Mouse (Mus musculus) heart, embryonic 16.5 days (tissue): ENCODE measurements around the gene Ppp4c. TPM values are rescaled to one million over a fixed set of nuclear protein-coding genes. Genes with fewer than 3 reads are reported as not detected.

ENCODE experiments used
- ATAC-seq: fragments of 200-750 bp; cut with Nextera tagmentation; replicated peaks from 2 replicates; pipeline ENCODE4 v1.8.0; 2017; ENCODE audit warnings: moderate number of reproducible peaks; ENCODE audit not compliant: insufficient read depth, low FRiP score; ENCODE audit errors: extremely low read depth
- H3K27ac ChIP-seq: fragments of 300-500 bp; sonication (generic); 2 replicates; pipeline ENCODE4 v1.5.1; 2014; ENCODE audit warnings: mild to moderate bottlenecking, low read length, control low read depth, moderate library complexity
- H3K27me3 ChIP-seq: fragments of 300-500 bp; sonication (generic); 2 replicates; pipeline ENCODE4 v1.6.1; 2014; ENCODE audit warnings: low read length, mixed read lengths; ENCODE audit not compliant: control insufficient read depth, insufficient read depth
- H3K36me3 ChIP-seq: fragments of 300-500 bp; sonication (generic); 2 replicates; pipeline ENCODE4 v1.6.1; 2014; ENCODE audit not compliant: control insufficient read depth, insufficient read depth
- H3K4me1 ChIP-seq: fragments of 300-500 bp; sonication (generic); 2 replicates; pipeline ENCODE4 v1.6.1; 2014; ENCODE audit warnings: low read length, mixed read lengths; ENCODE audit not compliant: control insufficient read depth, insufficient read depth
- H3K4me2 ChIP-seq: fragments of 300-500 bp; sonication (generic); 2 replicates; pipeline ENCODE4 v1.6.1; 2014; ENCODE audit warnings: low read depth, mild to moderate bottlenecking, control low read depth, low read length
- H3K4me3 ChIP-seq: fragments of 300-500 bp; sonication (generic); 2 replicates; pipeline ENCODE4 v1.5.1; 2014; ENCODE audit warnings: mild to moderate bottlenecking, control low read depth, low read length
- H3K9ac ChIP-seq: fragments of 300-500 bp; sonication (generic); 2 replicates; pipeline ENCODE4 v1.6.1; 2014; ENCODE audit warnings: low read length, control low read depth
- H3K9me3 ChIP-seq: fragments of 300-500 bp; sonication (generic); replicated peaks from 2 replicates; pipeline ENCODE4 v1.6.1; 2016; ENCODE audit warnings: low read length; ENCODE audit not compliant: control insufficient read depth
- WGBS: fragments of 180-500 bp; shearing (Covaris S2); extraction: QIAGEN DNeasy Blood & Tissue Kit; methylation state at CpG from one replicate; pipeline ENCODE4 v1.1.7; 2014; 5-methylcytosine and 5-hydroxymethylcytosine counted together
- polyA plus RNA-seq: library from polyadenylated mRNA; unstranded; fragments of >200 nt; fragmentation: Nextera tagmentation; extraction: Ambion mirVana; gene quantifications from 2 replicates; pipeline ENCODE4 v1.2.1, GENCODE M21; 2015

Ppp4c gene
- polyA plus RNA-seq, 1 experiment from 2014 or later, result 159 TPM

DNA sequence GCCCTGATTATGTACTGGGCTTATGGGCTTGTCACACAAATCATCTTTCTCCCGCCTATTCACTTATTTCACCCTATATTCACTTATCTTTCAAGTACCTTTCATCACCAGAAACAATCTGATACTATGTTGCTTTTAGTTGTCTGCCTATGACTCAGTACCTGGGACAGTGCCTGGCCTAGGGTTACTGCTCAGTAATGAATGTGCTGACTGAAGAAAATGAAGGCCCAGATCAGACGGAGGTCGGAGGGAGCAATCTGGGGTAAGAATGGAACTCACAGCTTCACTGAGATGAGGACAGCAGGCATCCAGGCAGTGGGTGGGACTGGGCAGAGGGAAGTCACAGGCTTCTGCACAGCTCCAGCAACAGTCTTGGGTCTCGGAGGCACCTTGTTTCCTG lies 15.1 kb upstream of the Ppp4c start:
- no peak for ATAC-seq
- Histone ChIP-seq H3K4me2 (peak overlapping the region; percentile 66), H3K27me3 (no peaks in the 10 kb centered on the region), H3K4me3 (peak overlapping the region; percentile 63; the same call in 1 of the 2 replicates), H3K36me3 (no peaks in the 10 kb centered on the region), H3K27ac (no peak overlapping the region), H3K4me1 (peaks cover 15% of the 10 kb centered on the region), H3K9me3 (no peaks in the 10 kb centered on the region), H3K9ac (peak overlapping the region; percentile 68)
- 52% methylated on average over 4 of the region's 4 CpGs for WGBS

GRCm38 (mm10) chr7:126806956-126807355 lies 14.7 kb upstream of the Ppp4c start:
- H3K27me3 ChIP-seq, result no peaks in the 10 kb centered on the region
- no peak for ATAC-seq
- H3K36me3 ChIP-seq, result no peaks in the 10 kb centered on the region
- no peak overlapping the region for H3K4me2 ChIP-seq
- WGBS, result 67% methylated on average over 6 of the region's 6 CpGs
- no peak overlapping the region for H3K27ac ChIP-seq
- H3K9me3 ChIP-seq, result no peaks in the 10 kb centered on the region
- peaks cover 15% of the 10 kb centered on the region for H3K4me1 ChIP-seq
- H3K9ac ChIP-seq, result no peak overlapping the region
- H3K4me3 ChIP-seq, result no peak overlapping the region

GRCm38 (mm10) chr7:126803751-126804150 lies 11.5 kb upstream of the Ppp4c start:
- peaks cover 23% of the 10 kb centered on the region for H3K4me1 ChIP-seq
- ATAC-seq, result no peak
- no peak overlapping the region for H3K4me2 ChIP-seq
- no peak overlapping the region for H3K27ac ChIP-seq
- H3K9ac ChIP-seq, result no peak overlapping the region
- H3K4me3 ChIP-seq, result no peak overlapping the region
- no peaks in the 10 kb centered on the region for H3K27me3 ChIP-seq
- no peaks in the 10 kb centered on the region for H3K36me3 ChIP-seq
- H3K9me3 ChIP-seq, result no peaks in the 10 kb centered on the region

DNA sequence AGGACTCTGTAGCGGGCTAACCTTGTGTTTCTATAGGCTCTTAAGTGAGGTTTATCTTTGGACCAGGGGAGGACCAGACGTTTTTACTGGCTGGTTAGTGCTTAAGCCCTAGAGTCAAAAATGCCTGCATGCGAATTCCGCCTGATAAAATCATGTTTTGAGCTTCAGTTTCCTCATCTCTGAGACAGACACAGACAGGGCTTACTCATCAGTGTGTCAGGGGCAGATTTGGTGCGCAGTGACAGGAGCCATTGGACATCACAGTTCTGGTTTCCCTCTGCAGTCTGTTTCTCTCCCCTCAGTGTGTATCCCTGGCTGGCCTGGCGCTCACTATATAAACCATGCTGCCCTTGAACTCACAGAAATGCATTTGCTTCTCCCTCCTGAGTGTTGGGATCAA lies 10.9 kb upstream of the Ppp4c start:
- H3K27ac ChIP-seq, result no peak overlapping the region
- no peak overlapping the region for H3K9ac ChIP-seq
- no peaks in the 10 kb centered on the region for H3K27me3 ChIP-seq
- 82% methylated on average over 6 of the region's 6 CpGs for WGBS
- H3K9me3 ChIP-seq, result no peaks in the 10 kb centered on the region
- no peak overlapping the region for H3K4me2 ChIP-seq
- H3K4me1 ChIP-seq, result peaks cover 18% of the 10 kb centered on the region
- no peak for ATAC-seq
- no peak overlapping the region for H3K4me3 ChIP-seq
- H3K36me3 ChIP-seq, result no peaks in the 10 kb centered on the region

GRCm38 (mm10) chr7:126802134-126802889 lies 10.0 kb upstream of the Ppp4c start:
- no peak overlapping the region for H3K9ac ChIP-seq
- 80% methylated on average over 11 of the region's 11 CpGs for WGBS
- peaks cover 17% of the 10 kb centered on the region for H3K4me1 ChIP-seq
- no peak overlapping the region for H3K4me2 ChIP-seq
- no peaks in the 10 kb centered on the region for H3K27me3 ChIP-seq
- H3K4me3 ChIP-seq, result no peak overlapping the region
- no peak for ATAC-seq
- no peaks in the 10 kb centered on the region; the same call in 1 of the 2 replicates for H3K36me3 ChIP-seq
- no peaks in the 10 kb centered on the region for H3K9me3 ChIP-seq
- H3K27ac ChIP-seq, result no peak overlapping the region

DNA sequence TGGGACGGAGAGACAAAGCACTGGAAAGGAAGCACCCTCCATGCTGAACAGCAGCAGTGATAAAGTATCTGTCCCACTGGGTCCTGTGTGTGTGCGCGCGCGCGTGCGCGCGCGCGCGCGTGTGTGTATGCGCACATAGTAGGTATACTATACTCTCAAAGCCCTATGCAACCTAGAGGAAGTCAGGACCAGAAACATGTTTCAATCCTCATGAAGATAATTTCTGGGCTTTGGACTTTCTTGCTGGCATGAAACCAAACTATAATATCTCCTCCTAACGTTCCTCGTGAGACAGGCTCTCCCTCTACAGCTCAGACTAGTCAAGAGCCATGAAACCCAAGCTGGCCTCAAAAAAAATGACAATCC lies 8.7 kb upstream of the Ppp4c start:
- Histone ChIP-seq H3K27me3 (no peaks in the 10 kb centered on the region), H3K4me2 (no peak overlapping the region), H3K36me3 (peaks cover 13% of the 10 kb centered on the region), H3K4me3 (no peak overlapping the region), H3K4me1 (peaks cover 26% of the 10 kb centered on the region), H3K27ac (no peak overlapping the region), H3K9me3 (no peaks in the 10 kb centered on the region), H3K9ac (no peak overlapping the region)
- 83% methylated on average over 16 of the region's 16 CpGs for WGBS
- no peak for ATAC-seq

- Histone ChIP-seq H3K4me3 (peak overlapping the region; percentile 80), H3K9me3 (no peaks in the 10 kb centered on the region), H3K9ac (peak overlapping the region; percentile 92), H3K27me3 (no peaks in the 10 kb centered on the region), H3K27ac (peak overlapping the region; percentile 100), H3K36me3 (peaks cover 18% of the 10 kb centered on the region), H3K4me1 (peaks cover 30% of the 10 kb centered on the region), H3K4me2 (peak overlapping the region; percentile 92)
- ATAC-seq, result no peak
- 58% methylated on average over 5 of the region's 5 CpGs for WGBS
Measured at GRCm38 (mm10) chr7:126800269-126801056, 8.2 kb upstream of the Ppp4c start.

DNA sequence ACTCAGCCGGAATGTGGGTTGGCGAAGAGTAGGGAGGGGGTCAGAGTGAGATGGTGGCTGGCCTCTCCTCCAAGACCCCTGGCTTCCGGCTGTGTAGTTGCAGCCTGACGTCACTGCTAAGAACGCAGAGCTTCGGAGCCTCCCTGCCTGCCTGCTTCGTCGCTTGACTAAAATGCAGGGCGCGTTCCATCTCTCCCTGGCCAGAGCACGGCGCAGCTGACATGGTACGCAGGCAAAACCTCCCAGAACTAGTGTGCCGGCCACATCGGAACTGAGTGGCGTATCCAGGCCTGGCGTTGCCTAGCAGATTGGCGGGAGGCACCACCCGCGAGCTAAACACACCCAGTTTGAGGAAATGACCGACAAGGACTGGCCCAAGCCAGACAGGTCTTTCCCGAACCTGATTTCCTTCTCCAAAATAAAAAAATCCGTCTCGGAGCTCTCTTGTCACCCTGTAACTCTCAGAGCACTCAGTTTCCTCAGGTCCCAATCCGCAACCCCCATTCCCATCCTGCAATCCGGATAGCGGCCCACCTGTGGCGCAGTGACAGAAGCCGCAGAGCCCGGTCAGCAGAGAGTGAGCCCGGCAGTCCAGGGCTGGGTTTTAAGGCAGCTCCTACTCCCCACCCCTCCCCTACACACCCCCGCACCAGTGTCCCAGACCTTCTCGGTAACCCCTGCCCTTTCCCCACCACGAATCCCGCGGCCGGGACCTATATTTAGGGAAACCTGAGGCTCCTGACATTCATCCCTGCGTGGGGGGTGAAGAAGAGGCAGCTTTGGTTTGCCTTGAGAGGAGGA lies 7.4 kb upstream of the Ppp4c start:
- ATAC-seq, result peak; percentile 86
- H3K9ac ChIP-seq, result peak overlapping the region; percentile 92
- no peaks in the 10 kb centered on the region for H3K9me3 ChIP-seq
- peak overlapping the region; percentile 80 for H3K4me3 ChIP-seq
- H3K4me2 ChIP-seq, result peak overlapping the region; percentile 92
- no peaks in the 10 kb centered on the region for H3K27me3 ChIP-seq
- 1% methylated on average over 37 of the region's 38 CpGs for WGBS
- H3K4me1 ChIP-seq, result peaks cover 37% of the 10 kb centered on the region
- peak overlapping the region; percentile 100 for H3K27ac ChIP-seq
- peaks cover 26% of the 10 kb centered on the region for H3K36me3 ChIP-seq
